ENCODE assay signal across 9 mouse cellular contexts in genomic region chr7:45716952-45717917, GRCm38 (mm10). TPM values are rescaled to one million over a fixed set of nuclear protein-coding genes. Genes with fewer than 3 reads are reported as not detected.
DNase-seq lines count a peak whose midpoint lies in the region; ATAC-seq lines count a peak whose summit lies in the region.
"Had no signal": no experiment of that assay in that cellular context is flagged by ENCODE, and none has a peak within 500 bp of the region (broad histone marks: within the 10 kb centered on the region; RNA-seq: fewer than 3 reads in every experiment).

No protein-coding gene starts in this region.

- peak; percentile 17; the same call in 1 of the 2 replicates for ATAC-seq in kidney, embryonic 14.5 days (ENCODE audit: low FRiP score, low TSS enrichment)
- peak; percentile 26 for ATAC-seq in common myeloid progenitor, adult 5-6 weeks (replicated peaks; ENCODE audit: low read depth, poor library complexity, severe bottlenecking)
- peak; percentile 21 for ATAC-seq in hindbrain, embryonic 13.5 days (ENCODE audit: low FRiP score)
- ATAC-seq in midbrain, embryonic 12.5 days (ENCODE audit: low FRiP score, low read depth) = peak; percentile 16

- H3K4me3 ChIP-seq in kidney, embryonic 14.5 days (ENCODE audit: low read length) = peak overlapping the region; percentile 63
- H3K4me3 ChIP-seq in hindbrain, embryonic 13.5 days = peak overlapping the region; percentile 86
- peak overlapping the region; percentile 91 for H3K4me3 ChIP-seq in midbrain, embryonic 12.5 days

- peaks cover 39% of the 10 kb centered on the region for H3K4me1 ChIP-seq in kidney, embryonic 14.5 days (ENCODE audit: control insufficient read depth, insufficient read depth, low read length)
- peaks cover 69% of the 10 kb centered on the region for H3K4me1 ChIP-seq in hindbrain, embryonic 13.5 days (replicated peaks)
- H3K4me1 ChIP-seq in midbrain, embryonic 12.5 days = peaks cover 46% of the 10 kb centered on the region

- H3K27ac ChIP-seq in kidney, embryonic 14.5 days (ENCODE audit: low read depth, low read length) = peak overlapping the region; percentile 74
- H3K27ac ChIP-seq in hindbrain, embryonic 13.5 days = peak overlapping the region; percentile 90
- peak overlapping the region; percentile 89 for H3K27ac ChIP-seq in midbrain, embryonic 12.5 days (replicated peaks)

- peak overlapping the region; percentile 93 for H3K4me2 ChIP-seq in kidney, embryonic 14.5 days (replicated peaks; ENCODE audit: low read depth, low read length)
- peak overlapping the region; percentile 94 for H3K4me2 ChIP-seq in hindbrain, embryonic 13.5 days
- peak overlapping the region; percentile 92 for H3K4me2 ChIP-seq in midbrain, embryonic 12.5 days (replicated peaks)

- H3K36me3 ChIP-seq in kidney, embryonic 14.5 days (ENCODE audit: control insufficient read depth, insufficient read depth, low read length) = peaks cover 45% of the 10 kb centered on the region
- peaks cover 46% of the 10 kb centered on the region for H3K36me3 ChIP-seq in hindbrain, embryonic 13.5 days
- H3K36me3 ChIP-seq in midbrain, embryonic 12.5 days = peaks cover 46% of the 10 kb centered on the region

- no peak for DNase-seq in kidney, postnatal 36 days
- no peak for DNase-seq in right cerebral cortex, postnatal 10 days (ENCODE audit: low spot score in 2 of 2)
- no peak for DNase-seq in T-cell, adult 2 months (ENCODE audit: low spot score)
- DNase-seq in lung, postnatal 14 days = no peak

- no peaks in the 10 kb centered on the region for H3K9me3 ChIP-seq in kidney, embryonic 14.5 days (ENCODE audit: control insufficient read depth, low read length)
- no peaks in the 10 kb centered on the region for H3K9me3 ChIP-seq in hindbrain, embryonic 13.5 days
- no peaks in the 10 kb centered on the region for H3K9me3 ChIP-seq in midbrain, embryonic 12.5 days

- peak overlapping the region; percentile 91 for H3K9ac ChIP-seq in kidney, embryonic 14.5 days (ENCODE audit: low read depth, low read length)
- H3K9ac ChIP-seq in hindbrain, embryonic 13.5 days = peak overlapping the region; percentile 81
- peak overlapping the region; percentile 98 for H3K9ac ChIP-seq in midbrain, embryonic 12.5 days (replicated peaks)

- 11% methylated on average over 31 of the region's 31 CpGs for WGBS in kidney, embryonic 14.5 days
- WGBS in hindbrain, embryonic 13.5 days = 10% methylated on average over 31 of the region's 31 CpGs
- WGBS in midbrain, embryonic 12.5 days = 13% methylated on average over 31 of the region's 31 CpGs

- no peaks in the 10 kb centered on the region for H3K27me3 ChIP-seq in kidney, embryonic 14.5 days (ENCODE audit: control insufficient read depth, insufficient read depth, low read length)
- H3K27me3 ChIP-seq in hindbrain, embryonic 13.5 days = no peaks in the 10 kb centered on the region
- H3K27me3 ChIP-seq in midbrain, embryonic 12.5 days = no peaks in the 10 kb centered on the region

RNA-seq across cellular contexts. Expression of gene Sphk2, which starts 0.6 kb away (rescaled TPM):
- polyA plus RNA-seq in kidney, embryonic 14.5 days (2014; fragmentation: Nextera tagmentation; extraction: Ambion mirVana) = 16.8 and 23.9 TPM in 2 replicates
- 8.2 and 9.5 TPM in 2 replicates for total RNA-seq in common myeloid progenitor, adult 5-6 weeks (2017)
- polyA plus RNA-seq in hindbrain, embryonic 13.5 days (2015; fragmentation: Nextera tagmentation; extraction: Ambion mirVana) = 24.1 and 25.0 TPM in 2 replicates
- 24.0 and 25.8 TPM in 2 replicates for polyA plus RNA-seq in midbrain, embryonic 12.5 days (2016; fragmentation: Nextera tagmentation; extraction: Ambion mirVana)

RNA-seq across cellular contexts. Expression of gene Rpl18, which starts 2.0 kb away (rescaled TPM):
- polyA plus RNA-seq in kidney, embryonic 14.5 days (2014; fragmentation: Nextera tagmentation; extraction: Ambion mirVana) = 1,328 and 1,679 TPM in 2 replicates
- 1,786 and 1,933 TPM in 2 replicates for total RNA-seq in common myeloid progenitor, adult 5-6 weeks (2017)
- polyA plus RNA-seq in hindbrain, embryonic 13.5 days (2015; fragmentation: Nextera tagmentation; extraction: Ambion mirVana) = 626 and 633 TPM in 2 replicates
- 688 and 721 TPM in 2 replicates for polyA plus RNA-seq in midbrain, embryonic 12.5 days (2016; fragmentation: Nextera tagmentation; extraction: Ambion mirVana)

RNA-seq across cellular contexts. Expression of gene Fam83e, which starts 3.8 kb away (rescaled TPM):
- 1.2 and 2.1 TPM in 2 replicates for polyA plus RNA-seq in kidney, embryonic 14.5 days (2014; fragmentation: Nextera tagmentation; extraction: Ambion mirVana)
- total RNA-seq in common myeloid progenitor, adult 5-6 weeks (2017) = 0.82 and 0.87 TPM in 2 replicates
- polyA plus RNA-seq in hindbrain, embryonic 13.5 days (2015; fragmentation: Nextera tagmentation; extraction: Ambion mirVana) = 0.48 and 0.83 TPM in 2 replicates
- 1.3 and 1.6 TPM in 2 replicates for polyA plus RNA-seq in midbrain, embryonic 12.5 days (2016; fragmentation: Nextera tagmentation; extraction: Ambion mirVana)

RNA-seq across cellular contexts. Expression of gene Spaca4, which starts 8.4 kb away (rescaled TPM):
- 0.29 TPM in 1 of 2 replicates, not detected in the other for polyA plus RNA-seq in kidney, embryonic 14.5 days (2014; fragmentation: Nextera tagmentation; extraction: Ambion mirVana)
- not detected in 2 replicates for total RNA-seq in common myeloid progenitor, adult 5-6 weeks (2017)
- not detected in 2 replicates for polyA plus RNA-seq in hindbrain, embryonic 13.5 days (2015; fragmentation: Nextera tagmentation; extraction: Ambion mirVana)
- not detected in 2 replicates for polyA plus RNA-seq in midbrain, embryonic 12.5 days (2016; fragmentation: Nextera tagmentation; extraction: Ambion mirVana)
- total RNA-seq: adrenal gland, postnatal 4 days had no signal

RNA-seq across cellular contexts. Expression of gene Dbp, which starts 12.3 kb away (rescaled TPM):
- polyA plus RNA-seq in kidney, embryonic 14.5 days (2014; fragmentation: Nextera tagmentation; extraction: Ambion mirVana) = 6.6 and 7.7 TPM in 2 replicates
- total RNA-seq in common myeloid progenitor, adult 5-6 weeks (2017) = 7.7 and 12.1 TPM in 2 replicates
- 2.9 and 3.6 TPM in 2 replicates for polyA plus RNA-seq in hindbrain, embryonic 13.5 days (2015; fragmentation: Nextera tagmentation; extraction: Ambion mirVana)
- 4.5 and 4.6 TPM in 2 replicates for polyA plus RNA-seq in midbrain, embryonic 12.5 days (2016; fragmentation: Nextera tagmentation; extraction: Ambion mirVana)
